Mouse (Mus musculus): Measurements from ENCODE around the gene Itgal.
A peak's percentile ranks its signal among the peaks of the same experiment; 100 is the strongest.
"Not testable (repeated sequence)": the region's sequence is repeated elsewhere in the genome, so short reads cannot be mapped to it uniquely, and the experiment has no call there.

Itgal gene

DNA sequence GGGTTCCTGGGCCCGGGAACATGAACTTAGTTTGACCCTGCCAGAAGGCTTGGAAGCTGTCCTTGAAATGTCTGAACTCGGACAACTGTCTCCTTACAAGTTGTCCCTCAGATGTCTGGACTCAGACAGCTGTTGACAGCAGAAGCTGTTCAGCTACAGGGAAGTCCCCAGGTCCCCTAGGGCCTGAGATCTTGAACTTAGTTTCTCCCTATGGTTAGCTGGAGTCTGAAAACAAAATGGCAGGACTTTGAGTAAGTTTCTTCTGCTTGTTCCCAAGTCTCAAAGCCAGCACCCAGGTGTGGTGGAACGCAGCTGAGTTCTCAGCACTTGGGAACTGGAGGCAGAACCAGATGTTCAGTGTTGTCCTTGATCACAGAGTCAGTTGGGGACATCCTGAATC, 16.0 kb upstream of the Itgal start:
- no peak for DNase-seq

DNA sequence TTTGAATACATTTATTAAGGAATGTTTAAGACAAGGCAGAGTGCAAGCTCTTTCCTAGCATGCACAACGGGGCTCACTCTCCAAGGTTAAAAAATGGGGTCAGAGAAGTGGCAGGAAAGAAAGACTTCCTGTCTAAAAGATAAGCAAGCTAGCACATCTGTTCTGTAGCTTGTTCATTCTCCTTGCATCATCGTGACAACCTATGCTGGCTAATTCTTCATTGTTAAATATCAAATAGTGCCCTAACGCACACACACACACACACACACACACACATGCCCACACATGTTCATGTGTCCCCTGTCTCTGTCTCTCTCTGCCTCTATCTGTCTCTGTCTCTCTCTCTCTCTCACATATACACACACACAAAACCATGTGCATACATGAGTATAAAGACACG, 14.9 kb upstream of the Itgal start:
- DNase-seq = no peak

DNA sequence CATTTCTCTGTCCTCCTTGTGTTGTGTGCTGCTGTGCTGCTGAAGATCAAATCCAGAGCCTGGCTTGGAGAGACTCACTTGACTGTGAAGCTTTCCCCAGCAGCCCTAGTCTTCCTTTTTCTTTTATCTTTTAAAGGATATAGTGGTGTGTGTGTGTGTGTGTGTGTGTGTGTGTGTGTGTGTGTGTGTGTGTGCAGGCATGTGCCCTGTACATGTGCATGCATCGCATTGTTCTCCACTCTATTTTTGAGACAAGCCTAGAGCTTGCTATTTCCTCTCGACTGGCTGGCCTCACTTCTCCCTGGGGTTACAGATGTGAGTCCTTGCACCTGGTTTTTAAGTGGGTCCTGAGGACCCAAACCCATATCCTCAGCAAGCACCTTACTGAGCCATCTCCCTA, 13.9 kb upstream of the Itgal start:
- DNase-seq = no peak

GRCm38 (mm10) chr7:127285154-127285553, 10.9 kb upstream of the Itgal start:
- no peak for DNase-seq

DNA sequence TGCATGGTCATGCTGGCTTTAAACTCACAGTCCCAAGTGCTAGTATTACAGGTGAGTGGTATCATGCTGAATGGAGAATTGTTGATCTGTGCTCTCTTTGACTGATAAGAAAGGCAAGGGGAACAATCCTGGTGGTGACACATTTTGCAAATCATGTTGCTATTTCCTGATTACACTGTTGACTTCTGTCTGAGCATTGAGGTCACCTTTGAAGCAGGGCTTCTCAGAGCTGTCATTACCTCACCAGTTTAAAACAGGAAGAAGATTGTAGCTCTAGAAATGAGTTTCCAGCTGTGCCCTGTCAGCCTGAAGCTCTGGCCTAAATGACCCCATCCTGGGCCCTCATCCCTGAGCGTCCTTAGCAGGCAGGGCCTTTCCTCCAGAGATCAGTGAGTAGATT, 8.1 kb upstream of the Itgal start:
- DNase-seq = no peak

- no peak for DNase-seq
These were observed 6.8 kb upstream of the Itgal start for GRCm38 (mm10) chr7:127289306-127289705.

DNA sequence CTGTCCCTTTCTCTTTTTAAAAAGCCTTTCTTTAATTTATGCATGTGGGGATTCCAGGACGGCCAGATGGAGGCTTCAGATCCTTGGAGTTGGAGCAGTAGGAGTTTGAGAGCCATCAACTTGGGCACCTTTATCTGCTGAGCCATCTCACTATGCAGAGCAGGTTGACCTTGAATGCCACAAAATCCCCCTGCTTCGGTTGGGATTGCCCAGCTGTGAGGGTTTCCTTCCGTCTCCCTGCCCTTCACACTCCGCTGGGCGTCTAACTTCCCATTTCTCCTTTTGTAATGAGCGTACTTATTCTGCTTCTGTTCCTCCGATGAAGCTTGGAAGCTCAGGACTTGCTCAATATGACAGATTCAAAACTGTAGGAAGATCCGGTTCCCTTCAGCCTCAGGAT, 5.9 kb upstream of the Itgal start:
- DNase-seq = no peak

DNA sequence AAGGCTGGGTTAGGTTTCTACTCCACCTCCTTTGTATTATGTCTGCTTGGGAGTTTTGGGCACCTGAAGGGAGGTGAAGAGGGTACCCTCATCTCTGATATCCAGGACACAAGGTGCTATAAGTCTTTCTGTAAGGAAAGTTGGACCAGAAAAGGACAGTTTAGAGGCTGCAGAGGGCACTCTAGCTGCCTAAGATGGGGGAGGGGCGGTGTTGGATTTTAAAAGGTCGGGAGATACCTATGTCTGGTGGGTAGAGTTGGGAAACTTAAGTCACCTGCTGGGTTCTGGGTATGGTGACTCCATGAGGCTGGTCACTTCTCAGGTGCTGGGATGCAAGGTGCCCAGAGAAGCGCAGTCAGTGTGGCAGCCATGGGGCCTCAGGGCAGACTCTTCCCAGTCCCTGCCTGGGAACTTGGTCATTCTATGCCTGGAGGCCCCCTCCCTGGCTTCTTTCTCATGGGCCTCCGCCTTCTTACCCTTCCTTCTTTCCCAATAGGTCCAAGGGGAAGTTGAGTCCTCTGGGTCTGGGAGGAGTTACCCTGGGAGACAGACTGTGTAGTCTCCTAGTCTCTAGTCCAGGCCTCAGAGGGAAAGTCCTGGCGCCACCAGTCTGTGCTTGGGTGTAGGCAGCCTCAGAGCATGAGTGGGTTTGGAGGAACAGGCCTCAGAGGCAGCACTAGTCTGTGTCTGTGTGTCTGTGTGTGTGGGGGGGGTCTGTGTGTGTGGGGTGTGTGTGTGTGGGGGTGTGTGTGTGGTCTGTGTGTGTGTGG, 911 bp downstream of the Itgal start:
- no peak for DNase-seq

DNA sequence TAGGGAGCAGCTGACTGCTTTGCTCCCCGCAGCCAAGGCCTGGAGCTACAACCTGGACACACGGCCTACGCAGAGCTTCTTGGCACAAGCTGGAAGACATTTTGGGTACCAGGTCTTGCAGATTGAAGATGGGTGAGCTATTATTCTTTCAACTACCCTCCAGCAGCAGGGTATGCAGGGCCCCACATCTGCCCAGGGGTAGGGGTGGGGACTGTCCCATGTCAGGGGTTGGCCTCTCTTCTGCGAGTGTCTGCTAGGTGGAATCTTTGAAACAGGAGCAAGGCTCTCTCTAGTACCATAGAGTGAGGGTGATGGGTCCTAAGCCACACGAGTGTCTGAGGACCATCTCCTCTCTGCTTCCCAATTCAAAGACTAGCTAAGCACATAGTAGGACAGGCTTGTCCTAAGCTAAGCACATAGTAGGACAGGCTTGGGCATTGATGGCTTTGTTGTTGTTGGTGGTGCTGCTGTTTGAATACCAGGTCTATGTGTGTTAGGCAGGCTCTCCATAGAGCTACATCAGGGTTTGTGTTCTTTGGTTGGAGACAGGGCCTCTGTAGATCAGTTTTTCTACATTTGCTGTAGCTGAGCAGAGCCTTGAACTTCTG, 1.6 kb downstream of the Itgal start:
- no peak for DNase-seq

- no peak for DNase-seq
These were observed 12.4 kb downstream of the Itgal start for GRCm38 (mm10) chr7:127308431-127308830.

DNA sequence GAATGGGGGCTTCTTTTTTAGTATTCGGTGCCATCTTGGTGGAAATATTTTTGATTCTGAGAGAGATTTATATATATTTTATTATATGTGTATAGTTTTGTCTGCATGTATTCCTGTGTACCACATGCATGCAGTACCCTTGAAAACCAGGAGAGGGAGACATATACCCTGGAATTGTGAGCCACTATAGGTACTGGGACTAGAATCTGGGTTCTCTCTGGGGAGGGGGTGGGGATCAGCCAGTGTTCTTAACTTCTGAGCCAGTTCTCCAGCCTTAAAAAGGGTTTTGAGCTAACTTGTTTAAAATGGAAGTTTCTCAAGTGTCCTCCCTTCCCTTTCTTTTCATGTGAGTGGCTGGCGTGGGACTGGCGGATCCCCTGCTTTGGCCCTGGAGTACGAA, 12.8 kb downstream of the Itgal start:
- DNase-seq = peak; percentile 67

- no peak for DNase-seq
These were observed 13.9 kb downstream of the Itgal start for GRCm38 (mm10) chr7:127309951-127310350.

DNA sequence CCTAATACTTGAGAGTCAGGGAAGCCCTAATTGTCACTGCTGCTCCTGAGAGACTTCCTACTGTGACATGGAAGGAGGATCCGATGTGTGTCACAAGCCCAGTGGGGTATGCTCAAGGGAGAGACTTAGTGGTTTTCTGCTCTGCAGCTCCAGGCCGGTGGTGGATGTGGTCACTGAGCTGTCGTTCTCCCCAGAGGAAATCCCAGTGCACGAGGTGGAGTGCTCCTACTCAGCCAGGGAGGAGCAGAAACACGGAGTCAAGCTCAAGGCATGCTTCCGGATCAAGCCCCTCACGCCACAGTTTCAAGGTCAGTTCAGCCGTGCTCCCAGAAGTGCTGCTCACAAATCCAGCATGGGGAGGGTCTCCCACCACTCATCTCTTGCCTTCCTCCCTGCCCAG, 17.9 kb downstream of the Itgal start:
- DNase-seq = no peak

GRCm38 (mm10) chr7:127321106-127321505, 25.0 kb downstream of the Itgal start:
- peak; percentile 9 for DNase-seq

GRCm38 (mm10) chr7:127322085-127322484, 26.0 kb downstream of the Itgal start:
- no peak for DNase-seq

DNA sequence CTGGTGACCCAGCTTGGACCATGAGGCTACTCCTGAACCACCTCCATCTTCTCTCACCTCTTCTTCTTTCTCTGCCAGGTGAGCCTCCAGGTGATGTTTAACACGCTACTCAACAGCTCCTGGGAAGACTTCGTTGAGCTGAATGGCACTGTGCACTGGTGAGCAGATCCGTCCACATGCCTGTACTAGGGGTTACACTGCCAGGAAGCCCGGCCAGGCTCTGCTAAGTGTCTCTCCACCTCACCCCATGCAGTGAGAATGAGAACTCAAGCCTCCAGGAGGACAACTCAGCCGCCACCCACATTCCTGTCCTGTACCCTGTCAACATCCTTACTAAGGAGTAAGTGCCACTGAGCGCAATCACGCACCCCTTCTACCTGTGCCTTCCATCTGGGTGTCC, 28.9 kb downstream of the Itgal start:
- DNase-seq = no peak

DNA sequence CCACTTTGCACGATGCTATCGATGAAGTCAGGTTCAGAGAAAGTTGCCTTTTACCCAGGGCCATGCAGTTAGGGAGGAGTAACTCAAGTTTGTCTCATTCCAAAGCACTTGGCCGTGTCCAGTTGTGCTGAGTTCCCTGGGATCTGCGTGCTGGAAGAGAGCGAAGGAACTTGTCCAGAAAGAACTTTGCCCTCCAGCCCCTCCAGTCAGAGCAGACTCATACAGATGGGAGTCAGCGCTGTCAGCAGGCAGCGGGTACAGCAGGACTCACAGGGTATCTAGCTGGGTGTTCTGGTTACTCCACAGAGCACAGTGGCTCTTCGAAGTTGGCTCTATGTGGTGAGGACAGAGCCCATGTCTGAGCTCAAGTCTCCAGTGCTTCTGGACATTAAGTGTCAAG, 29.5 kb downstream of the Itgal start:
- DNase-seq = no peak

DNA sequence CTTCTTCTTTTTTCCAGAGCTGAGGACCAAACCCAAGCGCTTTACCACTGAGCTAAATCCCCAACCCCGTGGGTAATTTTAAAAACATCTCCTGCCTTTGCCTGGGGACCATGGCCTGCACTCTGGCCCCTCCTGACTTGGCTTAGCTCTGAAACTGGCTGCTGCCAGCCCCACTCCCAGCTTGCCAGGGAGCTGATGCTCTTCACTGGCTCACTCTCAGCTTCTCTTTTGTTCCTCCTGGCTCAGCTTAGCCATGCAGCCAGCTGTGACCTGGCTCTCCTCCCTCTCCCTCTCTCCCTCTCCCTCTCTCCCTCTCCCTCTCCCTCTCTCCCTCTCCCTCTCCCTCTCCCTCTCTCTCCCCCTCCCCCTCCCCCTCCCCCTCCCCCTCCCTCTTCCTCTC, 30.6 kb downstream of the Itgal start:
- peak; percentile 50 for DNase-seq

DNA sequence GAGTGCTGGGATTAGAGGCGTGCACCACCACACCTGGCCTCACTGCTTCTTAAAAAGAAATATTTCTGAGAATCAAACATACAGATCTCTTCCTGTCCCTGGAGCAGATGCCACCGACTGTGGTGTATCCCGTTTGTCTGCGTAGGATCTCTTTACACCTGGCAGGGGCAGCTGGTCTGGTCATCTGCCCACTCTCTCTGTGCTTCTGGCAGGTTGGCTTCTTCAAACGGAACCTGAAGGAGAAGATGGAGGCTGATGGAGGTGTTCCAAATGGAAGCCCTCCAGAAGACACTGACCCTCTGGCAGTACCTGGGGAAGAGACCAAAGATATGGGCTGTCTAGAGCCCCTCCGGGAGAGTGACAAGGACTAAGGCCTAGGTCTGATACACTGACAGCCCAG, 37.2 kb downstream of the Itgal start:
- DNase-seq = no peak

DNA sequence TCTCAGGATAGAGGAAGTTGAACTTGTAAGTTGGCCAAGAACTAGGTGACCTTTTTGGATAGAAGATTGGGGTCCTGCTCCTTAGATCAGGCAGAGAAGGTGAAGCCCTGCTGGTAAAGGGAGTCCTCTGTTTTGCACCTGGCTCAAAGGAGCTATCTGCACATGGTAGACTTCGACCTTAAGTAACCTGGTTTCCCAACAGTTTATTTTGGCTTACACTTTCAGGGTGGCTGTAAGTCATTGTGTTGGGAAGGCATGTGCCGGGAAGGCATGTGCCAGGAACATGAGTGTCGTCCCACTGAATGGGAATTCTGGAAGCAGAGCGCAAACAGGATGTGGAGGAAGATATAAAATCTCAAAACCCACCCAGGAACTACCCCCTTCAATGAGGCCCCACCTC, 39.5 kb downstream of the Itgal start:
- DNase-seq = no peak

DNA sequence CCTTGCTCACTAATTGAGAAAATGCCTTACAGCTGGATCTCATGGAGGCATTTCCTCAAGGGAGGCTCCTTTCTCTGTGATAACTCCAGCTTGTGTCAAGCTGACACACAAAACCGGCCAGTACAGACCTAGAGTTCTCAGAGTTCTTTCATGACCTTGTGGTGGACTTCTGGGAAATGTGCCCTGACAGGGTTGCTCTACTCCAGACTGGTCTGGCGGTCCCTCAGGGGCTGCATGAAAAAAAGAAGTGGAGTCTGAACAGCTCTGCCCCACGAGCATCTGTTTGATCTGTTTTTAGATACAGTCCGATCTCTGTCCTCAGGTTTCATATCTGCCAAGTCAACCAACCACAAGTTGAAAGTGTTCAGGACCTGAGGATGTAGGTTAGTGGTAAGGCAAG, 41.6 kb downstream of the Itgal start:
- no peak for DNase-seq

- no peak for DNase-seq
These were observed 45.3 kb downstream of the Itgal start for GRCm38 (mm10) chr7:127341356-127341755.

DNA sequence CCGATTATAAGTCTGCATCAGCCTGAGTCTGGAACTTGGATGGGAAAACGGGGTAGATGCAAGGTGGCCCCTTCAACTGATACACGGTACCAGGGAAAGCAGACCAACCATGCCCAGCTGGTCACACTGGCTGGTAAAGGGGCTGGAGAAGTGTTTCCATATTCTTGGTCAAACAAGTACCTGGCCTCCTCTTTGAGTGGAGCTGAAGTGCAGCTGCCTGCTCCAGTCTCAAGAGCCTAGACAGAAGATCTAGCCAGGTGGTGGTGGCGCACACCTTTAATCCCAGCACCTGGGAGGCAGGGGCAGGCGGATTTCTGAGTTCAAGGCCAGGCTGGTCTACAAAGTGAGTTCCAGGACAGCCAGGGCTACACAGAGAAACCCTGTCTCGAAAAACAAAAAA, 45.8 kb downstream of the Itgal start:
- DNase-seq = not testable (repeated sequence)

- peak; percentile 18 for DNase-seq
These were observed 46.3 kb downstream of the Itgal start for GRCm38 (mm10) chr7:127342332-127342731.

- no peak for DNase-seq
These were observed 46.8 kb downstream of the Itgal start for GRCm38 (mm10) chr7:127342888-127343287.

Measured in right cerebral cortex, adult 18-20 months (tissue).